Mouse (Mus musculus) testis, adult 2 months (tissue): ENCODE data around the gene Mlh1. TPM values are rescaled to one million over a fixed set of nuclear protein-coding genes. Genes with fewer than 3 reads are reported as not detected.

Experiments
- H3K27ac ChIP-seq: fragments of 200-500 bp; 2 replicates; pipeline ENCODE4 v1.5.1; 2012; ENCODE audit warnings: low read depth, low read length; ENCODE audit not compliant: control insufficient read depth, insufficient read depth
- H3K27me3 ChIP-seq: fragments of 200-500 bp; 2 replicates; pipeline ENCODE4 v1.6.1; 2012; ENCODE audit warnings: mild to moderate bottlenecking, low read length, moderate library complexity; ENCODE audit not compliant: control insufficient read depth, insufficient read depth
- H3K36me3 ChIP-seq: fragments of 200-500 bp; 2 replicates; pipeline ENCODE4 v1.6.1; 2012; ENCODE audit warnings: mild to moderate bottlenecking, low read length; ENCODE audit not compliant: control insufficient read depth, insufficient read depth
- H3K4me1 ChIP-seq: fragments of 200-500 bp; 2 replicates; pipeline ENCODE4 v1.6.1; 2012; ENCODE audit warnings: low read length; ENCODE audit not compliant: control insufficient read depth, insufficient read depth
- H3K4me3 ChIP-seq: fragments of 200-500 bp; 2 replicates; pipeline ENCODE4 v1.5.1; 2012; ENCODE audit warnings: low read depth, mild to moderate bottlenecking, low read length, moderate library complexity, mixed read lengths; ENCODE audit not compliant: control insufficient read depth
- CTCF ChIP-seq: fragments of 200-500 bp; IDR thresholded peaks from 2 replicates; pipeline ENCODE4 v1.5.1; 2012; ENCODE audit warnings: low read depth, mild to moderate bottlenecking, inconsistent platforms, low read length, moderate library complexity; ENCODE audit not compliant: control insufficient read depth, insufficient read depth, insufficient replicate concordance
- POLR2A ChIP-seq: fragments of 200-500 bp; IDR thresholded peaks from 2 replicates; pipeline ENCODE4 v1.6.1; 2012; ENCODE audit warnings: low read depth, mild to moderate bottlenecking, inconsistent platforms, low read length, moderate library complexity; ENCODE audit not compliant: control insufficient read depth
- polyA plus RNA-seq: library from polyadenylated mRNA; depleted of rRNA; stranded (reverse); fragments of >200 nt; gene quantifications from 2 replicates; pipeline ENCODE4 v1.2.3, GENCODE M21; 2012

Mlh1 gene
- polyA plus RNA-seq, 1 experiment, result 12.1 TPM

DNA sequence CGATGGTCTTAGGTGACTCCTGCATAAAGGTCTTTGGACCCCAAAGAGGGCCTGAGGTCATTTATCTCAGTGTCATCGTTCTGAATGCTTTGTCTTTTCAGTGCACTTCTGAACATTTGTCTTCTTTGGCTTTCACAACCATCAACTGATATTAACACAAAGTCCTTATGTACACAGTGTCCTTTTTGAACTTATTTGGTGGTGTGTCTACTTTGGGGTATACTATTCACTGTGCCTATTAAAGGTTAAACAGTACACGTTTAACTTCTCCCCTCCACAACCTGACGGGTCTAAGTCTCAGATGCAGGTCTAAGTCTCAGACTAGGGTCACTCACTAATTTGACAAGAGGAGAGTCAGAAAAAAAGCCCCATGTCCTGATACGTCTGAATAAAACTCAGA is 985 bp downstream of the Mlh1 start:
- no peaks in the 10 kb centered on the region; the same call in 1 of the 2 replicates for H3K36me3 ChIP-seq
- TF ChIP-seq POLR2A, result no peak
- TF ChIP-seq CTCF, result no peak
- peak overlapping the region; percentile 76 for H3K27ac ChIP-seq
- H3K4me3 ChIP-seq, result peak overlapping the region; percentile 94
- peaks cover 7% of the 10 kb centered on the region for H3K4me1 ChIP-seq
- no peaks in the 10 kb centered on the region for H3K27me3 ChIP-seq

DNA sequence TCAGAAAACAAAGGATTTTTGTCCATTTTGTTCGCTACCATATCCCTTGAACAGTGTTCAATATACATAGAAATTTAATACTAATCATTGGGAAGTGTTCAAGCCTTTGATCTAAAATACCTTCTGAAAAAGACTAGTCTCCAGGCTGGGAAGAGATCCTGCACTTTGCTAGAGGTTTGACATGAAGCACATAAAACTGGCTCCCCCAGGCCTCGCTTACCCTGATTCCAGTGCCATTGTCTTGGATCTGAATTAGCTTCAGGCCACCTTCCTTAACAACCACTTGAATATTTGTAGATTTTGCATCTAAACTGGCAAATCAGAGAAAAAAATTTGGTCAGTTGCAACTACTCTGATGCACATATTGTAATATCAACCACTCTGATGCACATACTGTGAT is 3.6 kb downstream of the Mlh1 start:
- H3K36me3 ChIP-seq, result no peaks in the 10 kb centered on the region; the same call in 1 of the 2 replicates

GRCm38 (mm10) chr9:111261356-111261755 is 10.2 kb downstream of the Mlh1 start:
- TF ChIP-seq POLR2A, result no peak
- no peak for TF ChIP-seq CTCF
- Histone ChIP-seq H3K4me3 (no peak overlapping the region), H3K27ac (no peak overlapping the region), H3K4me1 (no peaks in the 10 kb centered on the region), H3K36me3 (no peaks in the 10 kb centered on the region), H3K27me3 (no peaks in the 10 kb centered on the region)

More for the DNA sequence above, 3.6 kb downstream of the Mlh1 start:
- H3K27ac ChIP-seq, result no peak overlapping the region
- peaks cover 7% of the 10 kb centered on the region for H3K4me1 ChIP-seq
- no peaks in the 10 kb centered on the region for H3K27me3 ChIP-seq
- H3K4me3 ChIP-seq, result no peak overlapping the region
- no peak for TF ChIP-seq CTCF

GRCm38 (mm10) chr9:111260360-111260985 is 11.1 kb downstream of the Mlh1 start:
- Histone ChIP-seq H3K27ac (no peak overlapping the region), H3K27me3 (no peaks in the 10 kb centered on the region), H3K36me3 (no peaks in the 10 kb centered on the region), H3K4me3 (no peak overlapping the region), H3K4me1 (no peaks in the 10 kb centered on the region)
- TF ChIP-seq CTCF (no peak), POLR2A (no peak)

- TF ChIP-seq POLR2A (no peak), CTCF (no peak)
- no peak overlapping the region for H3K27ac ChIP-seq
- peaks cover 1% of the 10 kb centered on the region; the same call in 1 of the 2 replicates for H3K36me3 ChIP-seq
- H3K4me1 ChIP-seq, result no peaks in the 10 kb centered on the region
- H3K4me3 ChIP-seq, result no peak overlapping the region
- H3K27me3 ChIP-seq, result no peaks in the 10 kb centered on the region
These were observed 19.3 kb downstream of the Mlh1 start for GRCm38 (mm10) chr9:111252161-111252869.

- H3K4me3 ChIP-seq, result no peak overlapping the region
- H3K36me3 ChIP-seq, result peaks cover 1% of the 10 kb centered on the region; the same call in 1 of the 2 replicates
These were observed 23.8 kb downstream of the Mlh1 start for GRCm38 (mm10) chr9:111247682-111248246.

GRCm38 (mm10) chr9:111245546-111245945 is 26.0 kb downstream of the Mlh1 start:
- no peak overlapping the region for H3K27ac ChIP-seq
- H3K4me3 ChIP-seq, result no peak overlapping the region
- H3K36me3 ChIP-seq, result peaks cover 4% of the 10 kb centered on the region; the same call in 1 of the 2 replicates
- no peak for TF ChIP-seq POLR2A
- no peaks in the 10 kb centered on the region for H3K27me3 ChIP-seq
- H3K4me1 ChIP-seq, result no peaks in the 10 kb centered on the region

More at GRCm38 (mm10) chr9:111247682-111248246, 23.8 kb downstream of the Mlh1 start:
- Histone ChIP-seq H3K27ac (no peak overlapping the region), H3K4me1 (no peaks in the 10 kb centered on the region), H3K27me3 (no peaks in the 10 kb centered on the region)
- no peak for TF ChIP-seq CTCF
- TF ChIP-seq POLR2A, result no peak
